Mouse (Mus musculus) monocyte, adult 59 days (primary cell): Measurements from ENCODE around the gene Aco2. TPM values are rescaled to one million over a fixed set of nuclear protein-coding genes. Genes with fewer than 3 reads are reported as not detected.

Experiments
- total RNA-seq, 2 experiments: library from RNA; stranded (reverse); gene quantifications; one replicate each; pipeline ENCODE4 v1.2.4; 2023

Gene Aco2
- 100 to 1,000 TPM; 113 to 117 TPM for total RNA-seq

GRCm38 (mm10) chr15:81872262-81873136 is at the start of gene Aco2:
Aco2 (plus strand) TSS chr15:81872309.

GRCm38 (mm10) chr15:81858517-81859329 is 13.4 kb upstream of the Aco2 start, which contains the start of gene Tob2:
Tob2 (minus strand) TSS chr15:81858796.

GRCm38 (mm10) chr15:81871604-81872261 is 376 bp upstream of the Aco2 start, which contains the start of gene Phf5a:
Phf5a (minus strand) TSS chr15:81871911.

GRCm38 (mm10) chr15:81925760-81926445 is 53.8 kb downstream of the Aco2 start, which contains the start of gene Polr3h:
Polr3h (minus strand) TSS chr15:81926240.

GRCm38 (mm10) chr15:81936679-81937078 is 64.6 kb downstream of the Aco2 start, which contains the start of gene Csdc2:
Csdc2 (plus strand) TSS chr15:81936759.

GRCm38 (mm10) chr15:81960171-81961077 is 88.3 kb downstream of the Aco2 start, which contains the start of gene Pmm1:
Pmm1 (minus strand) TSS chr15:81960930.

Other genes with a start within 250 kb of the Aco2 start
- 10 to 100 TPM; 17.6 to 19.5 TPM for gene L3mbtl2, start 208.4 kb upstream of the Aco2 start, total RNA-seq
- gene Chadl, start 175.0 kb upstream of the Aco2 start, total RNA-seq = not detected
- gene Zc3h7b, start 127.3 kb upstream of the Aco2 start, total RNA-seq = 10 to 100 TPM; 13.9 to 15.0 TPM
- 10 to 100 TPM; 32.4 to 33.7 TPM for gene Rangap1, start 126.8 kb upstream of the Aco2 start, total RNA-seq
- 10 to 100 TPM; 21.3 to 29.3 TPM for gene Tef, start 69.9 kb upstream of the Aco2 start, total RNA-seq
- gene Tob2, start 13.5 kb upstream of the Aco2 start, total RNA-seq = 10 to 100 TPM; 77.5 to 90.4 TPM
- 10 to 100 TPM; 41.4 to 47.2 TPM for gene Phf5a, start 398 bp upstream of the Aco2 start, total RNA-seq
- gene Polr3h, start 53.9 kb downstream of the Aco2 start, total RNA-seq = 1 to 10 TPM; 5.0 to 8.0 TPM
- not detected for gene Csdc2, start 64.5 kb downstream of the Aco2 start, total RNA-seq
- 10 to 100 TPM; 37.6 to 45.7 TPM for gene Pmm1, start 88.6 kb downstream of the Aco2 start, total RNA-seq
- gene 1700029P11Rik, start 108.2 kb downstream of the Aco2 start, total RNA-seq = not detected
- gene Xrcc6, start 115.5 kb downstream of the Aco2 start, total RNA-seq = 10 to 100 TPM; 15.2 to 17.3 TPM
- 10 to 100 TPM; 21.4 to 23.3 TPM for gene Desi1, start 161.6 kb downstream of the Aco2 start, total RNA-seq
- gene Snu13, start 175.3 kb downstream of the Aco2 start, total RNA-seq = 10 to 100 TPM; 57.6 to 72.4 TPM
- not detected for gene 4930407I10Rik, start 186.8 kb downstream of the Aco2 start, total RNA-seq
- gene Mei1, start 197.7 kb downstream of the Aco2 start, total RNA-seq = not detected